Mouse (Mus musculus) CH12.LX (cell line): ENCODE measurements at regions not wholly inside any gene's neighbourhood (a gene's known extent, or its start where the extent isn't known, plus 50 kb on each side); places are given as distances from the start of the nearest gene placed in this dataset.
"Not testable (repeated sequence)": the region's sequence is repeated elsewhere in the genome, so short reads cannot be mapped to it uniquely, and the experiment has no call there.

Experiments
- DNase-seq: peaks from one replicate; pipeline ENCODE4 v3.0.0-alpha.2; 2013; ENCODE audit errors: extremely low read depth
- H3K27ac ChIP-seq: 2 replicates; pipeline ENCODE4 v1.5.1; 2012; ENCODE audit warnings: low read depth, mild to moderate bottlenecking, control low read depth, moderate library complexity; ENCODE audit not compliant: insufficient read depth
- H3K27me3 ChIP-seq: replicated peaks from 2 replicates; pipeline ENCODE3; 2012; ENCODE audit warnings: inconsistent platforms
- H3K36me3 ChIP-seq, 2 experiments: replicated peaks in 1 of 2; 2 replicates each; pipeline versions ENCODE3 to v1.6.1; 2012; ENCODE audit warnings: inconsistent platforms in 1 of 2, low read length in 1 of 2, mild to moderate bottlenecking in 1 of 2, mixed read lengths in 1 of 2, moderate library complexity in 1 of 2; ENCODE audit not compliant: control insufficient read depth in 1 of 2, insufficient read depth in 1 of 2
- H3K4me1 ChIP-seq, 2 experiments: 2 replicates each; pipeline ENCODE4 v1.6.1; 2012; ENCODE audit warnings: inconsistent platforms in 1 of 2, moderate library complexity in 1 of 2; ENCODE audit not compliant: insufficient read depth in 2 of 2, control insufficient read depth in 1 of 2
- H3K4me2 ChIP-seq: 2 replicates; pipeline ENCODE4 v1.6.1; 2012; ENCODE audit warnings: low read depth, mild to moderate bottlenecking, control low read depth; ENCODE audit not compliant: poor library complexity, insufficient read depth, severe bottlenecking
- H3K4me3 ChIP-seq, 3 experiments: fragments of 150-350 bp in 1 of 3; sonication (generic) in 1 of 3; replicated peaks in 1 of 3; 2 replicates each; pipeline versions ENCODE3 to v1.5.1; 2011 to 2012; ENCODE audit warnings: low read depth in 2 of 3, low read length in 2 of 3, mild to moderate bottlenecking in 2 of 3, moderate library complexity in 2 of 3, control low read depth in 1 of 3, improper control_type of control experiment in 1 of 3, inconsistent platforms in 1 of 3, mixed read lengths in 1 of 3; ENCODE audit not compliant: poor library complexity in 1 of 3
- H3K79me2 ChIP-seq: replicated peaks from 2 replicates; pipeline ENCODE4 v1.6.1; 2012; ENCODE audit warnings: mild to moderate bottlenecking, moderate library complexity; ENCODE audit not compliant: control insufficient read depth, poor library complexity, insufficient read depth, severe bottlenecking; ENCODE audit errors: extremely low read depth
- H3K9ac ChIP-seq: 2 replicates; pipeline ENCODE4 v1.6.1; 2012; ENCODE audit warnings: low read depth, mild to moderate bottlenecking, control low read depth, moderate library complexity; ENCODE audit not compliant: insufficient read depth
- H3K9me3 ChIP-seq: replicated peaks from 2 replicates; pipeline ENCODE3; 2012; ENCODE audit warnings: low read length, inconsistent platforms, mixed read lengths
- CHD1 ChIP-seq: IDR thresholded peaks from 2 replicates; pipeline ENCODE4 v1.6.1; 2012; ENCODE audit warnings: low read depth, low read length, improper control_type of control experiment, inconsistent platforms
- ELF1 ChIP-seq: IDR thresholded peaks from 2 replicates; pipeline ENCODE4 v1.6.1; 2014; ENCODE audit warnings: low read depth, mild to moderate bottlenecking, inconsistent platforms, low read length, improper control_type of control experiment
- GABPA ChIP-seq: IDR thresholded peaks from 2 replicates; pipeline ENCODE4 v1.6.1; 2012; ENCODE audit warnings: low read depth, low read length, improper control_type of control experiment, inconsistent platforms; ENCODE audit not compliant: insufficient replicate concordance
- IRF4 ChIP-seq: IDR thresholded peaks from 2 replicates; pipeline ENCODE4 v1.6.1; 2014; ENCODE audit warnings: low read depth, mild to moderate bottlenecking, inconsistent platforms, low read length, improper control_type of control experiment
- JUND ChIP-seq: conservative IDR thresholded peaks from 2 replicates; pipeline ENCODE4 v1.6.1; 2011; ENCODE audit warnings: low read depth, low read length, improper control_type of control experiment
- MEF2A ChIP-seq: IDR thresholded peaks from 2 replicates; pipeline ENCODE4 v1.6.1; 2014; ENCODE audit warnings: low read depth, mild to moderate bottlenecking, inconsistent platforms, low read length, improper control_type of control experiment, borderline replicate concordance
- MXI1 ChIP-seq: IDR thresholded peaks from 2 replicates; pipeline ENCODE4 v1.6.1; 2011; ENCODE audit warnings: mild to moderate bottlenecking, low read depth, low read length, improper control_type of control experiment
- NELFE ChIP-seq: IDR thresholded peaks from 2 replicates; pipeline ENCODE4 v1.6.1; 2011; ENCODE audit warnings: low read depth, low read length, improper control_type of control experiment
- RAD21 ChIP-seq: IDR thresholded peaks from 2 replicates; pipeline ENCODE4 v1.6.1; 2011; ENCODE audit warnings: low read depth, mild to moderate bottlenecking, low read length, improper control_type of control experiment, moderate library complexity
- SIN3A ChIP-seq: IDR thresholded peaks from 2 replicates; pipeline ENCODE4 v1.6.1; 2012; ENCODE audit warnings: low read length, improper control_type of control experiment, inconsistent platforms
- TCF12 ChIP-seq: IDR thresholded peaks from 2 replicates; pipeline ENCODE4 v1.6.1; 2014; ENCODE audit warnings: low read depth, mild to moderate bottlenecking, inconsistent platforms, low read length, improper control_type of control experiment
- dilution Hi-C: fragments of 300-500 bp; cut with MboI; formaldehyde crosslinking; loops from 2 replicates; pipeline ENCODE4 v1.14.3; 2020; ENCODE audit warnings: low sequenced_read_pairs; ENCODE audit not compliant: extremely low pct_unique_long_range_greater_than_20kb, extremely low pct_ligation_motif_present
- in situ Hi-C: fragments of 300-500 bp; cut with MboI; formaldehyde crosslinking; loops from 3 replicates; pipeline ENCODE4 v1.14.3; 2019; ENCODE audit warnings: low sequenced_read_pairs, low pct_ligation_motif_present, low pct_unique_long_range_greater_than_20kb, mixed read lengths

DNA sequence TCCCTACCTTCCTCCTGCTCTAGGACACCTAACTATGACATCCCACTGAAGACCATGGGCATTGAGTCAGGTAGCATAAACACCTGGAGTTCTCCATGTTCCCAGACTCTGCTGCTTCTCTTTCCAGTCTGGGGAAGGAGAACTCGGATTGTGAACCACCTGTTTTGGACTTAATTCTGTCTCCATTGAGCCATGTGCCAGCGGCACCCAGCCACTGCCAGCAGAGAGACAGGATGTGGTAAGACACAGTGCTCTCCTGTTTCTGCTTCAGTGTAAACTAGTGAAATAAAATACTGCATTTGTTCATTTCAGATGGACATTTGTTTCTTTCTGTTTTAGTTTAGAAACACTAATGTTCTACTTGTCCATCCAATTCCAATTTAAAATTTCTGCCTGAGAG lies 168.1 kb upstream of the Arhgap18 start:
- H3K4me2 ChIP-seq = no peak overlapping the region
- H3K27me3 ChIP-seq = no peaks in the 10 kb centered on the region
- in situ Hi-C loops (no loop called here), dilution Hi-C loops (no loop called here)
- H3K4me1 ChIP-seq = no peaks in the 10 kb centered on the region
- peaks cover 11% of the 10 kb centered on the region for H3K9me3 ChIP-seq
- DNase-seq = no peak
- TF ChIP-seq MEF2A (no peak), NELFE (no peak), RAD21 (no peak), JUND (no peak)
- TF ChIP-seq, all 38 proteins: peak for 0
- Histone ChIP-seq H3K9ac (no peak overlapping the region), H3K36me3 (no peaks in the 10 kb centered on the region), H3K79me2 (no peaks in the 10 kb centered on the region), H3K4me3 (no peak overlapping the region), H3K27ac (no peak overlapping the region)

GRCm38 (mm10) chr10:26607081-26607480 lies 146.1 kb upstream of the Arhgap18 start:
- H3K4me3 ChIP-seq, H3K4me2 ChIP-seq, H3K9me3 ChIP-seq, DNase-seq, H3K27ac ChIP-seq, in situ Hi-C loops, H3K79me2 ChIP-seq, H3K9ac ChIP-seq, H3K27me3 ChIP-seq, H3K36me3 ChIP-seq, dilution Hi-C loops: not testable (repeated sequence)
- peaks cover 0 to 11% of the 10 kb centered on the region in 2 experiments; a peak in 1 of 4 replicates for H3K4me1 ChIP-seq

DNA sequence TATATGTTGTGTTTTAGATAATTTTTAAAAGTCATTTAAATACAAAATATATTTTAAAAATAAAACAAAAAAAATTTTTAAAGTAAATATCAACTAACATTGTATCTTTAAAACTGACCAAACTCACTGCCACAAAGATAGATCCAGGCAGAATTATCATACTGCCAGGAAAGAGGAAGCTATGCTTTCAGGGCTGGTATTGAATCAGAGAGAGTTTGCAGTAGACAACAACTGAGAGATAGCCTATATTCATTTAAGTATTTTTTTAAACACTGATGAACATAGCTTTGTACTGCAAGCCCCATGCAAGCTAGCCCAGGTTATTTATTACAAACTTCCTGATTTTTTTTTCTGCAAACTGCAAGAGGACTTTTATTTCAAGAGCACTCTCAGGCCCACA lies 142.0 kb upstream of the Arhgap18 start:
- peaks cover 0 to 11% of the 10 kb centered on the region in 2 experiments; a peak in 1 of 4 replicates for H3K4me1 ChIP-seq

More for the DNA sequence above, 142.0 kb upstream of the Arhgap18 start:
- H3K4me2 ChIP-seq = no peak overlapping the region
- no peak overlapping the region for H3K9ac ChIP-seq
- H3K27me3 ChIP-seq = no peaks in the 10 kb centered on the region
- H3K9me3 ChIP-seq = no peaks in the 10 kb centered on the region
- peak; percentile 12 for DNase-seq
- in situ Hi-C loops (no loop called here), dilution Hi-C loops (no loop called here)
- no peaks in the 10 kb centered on the region for H3K36me3 ChIP-seq
- no peak overlapping the region for H3K27ac ChIP-seq
- TF ChIP-seq SIN3A (no peak), MEF2A (no peak), TCF12 (no peak), ELF1 (no peak), GABPA (no peak), NELFE (no peak), IRF4 (no peak), MXI1 (no peak), RAD21 (no peak), CHD1 (no peak)
- H3K4me3 ChIP-seq = no peak overlapping the region
- no peaks in the 10 kb centered on the region for H3K79me2 ChIP-seq
